Mouse (Mus musculus) cerebellum, postnatal 14 days (tissue): ENCODE data around the gene Nipal4.
"Not testable (repeated sequence)": the region's sequence is repeated elsewhere in the genome, so short reads cannot be mapped to it uniquely, and the experiment has no call there.

Experiments
- DNase-seq, 2 experiments: peaks; one replicate each; pipeline ENCODE4 v3.0.0; 2021; ENCODE audit warnings: mixed read lengths in 2 of 2

Gene Nipal4

DNA sequence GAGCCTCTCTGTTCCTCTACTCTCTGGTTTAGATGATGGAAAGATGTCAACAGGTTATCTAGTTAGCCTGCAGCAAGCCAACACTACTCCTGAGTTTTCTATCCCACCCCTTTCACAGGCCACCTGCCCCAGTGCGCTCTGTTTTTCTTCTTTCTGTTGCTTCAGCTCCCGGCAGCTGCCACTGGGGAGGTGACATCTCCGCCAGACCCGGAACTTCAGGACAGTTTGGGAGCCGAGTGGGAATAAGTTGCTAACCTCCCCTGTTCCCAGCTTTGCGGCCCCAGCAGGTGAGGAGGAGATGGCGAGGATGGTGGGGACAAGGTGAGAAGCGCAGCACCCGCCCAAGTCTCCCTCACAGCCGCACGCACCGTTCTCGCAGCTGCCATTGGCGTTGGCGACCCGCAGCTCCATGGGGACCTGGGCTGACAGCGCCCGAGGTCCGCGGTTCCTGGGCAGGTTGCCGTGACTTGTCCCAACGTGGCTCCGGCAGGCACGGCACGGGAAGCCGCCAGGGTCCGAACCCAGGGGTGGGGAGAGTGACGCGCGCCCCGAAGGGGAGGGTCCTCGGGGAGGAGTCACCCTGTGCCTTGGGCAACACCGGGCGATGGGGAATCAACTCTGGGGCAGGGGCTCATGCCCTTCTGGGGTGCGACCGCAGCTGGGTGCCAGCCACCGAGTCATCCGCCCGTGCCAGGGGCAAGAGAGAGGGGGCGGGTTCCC, at the start of gene Nipal4:
TSS of gene Nipal4 (minus strand) at position 643 of the 720 bp plus-strand sequence.
- DNase-seq, result no peak

DNA sequence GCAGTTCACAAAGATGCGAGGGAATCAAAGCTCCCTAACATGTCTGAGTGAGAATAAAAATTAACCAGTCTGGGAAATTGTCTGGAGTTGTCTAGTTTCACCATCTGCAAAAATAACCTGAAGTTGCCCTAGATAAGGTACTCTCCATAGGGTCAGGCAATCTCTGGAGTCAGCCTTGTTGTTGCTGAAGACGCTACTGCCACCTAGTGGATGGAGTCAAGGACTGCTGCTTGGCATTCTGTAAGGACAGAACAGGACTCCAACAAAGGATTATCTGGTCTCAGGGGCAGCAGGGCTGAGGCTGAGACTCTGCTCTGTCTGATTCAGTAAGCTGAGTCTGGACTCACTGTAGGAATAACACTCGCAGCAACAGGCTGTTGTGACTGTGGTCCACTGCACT, 49.0 kb upstream of the Nipal4 start:
- DNase-seq, result peak; percentile 77 to 79

DNA sequence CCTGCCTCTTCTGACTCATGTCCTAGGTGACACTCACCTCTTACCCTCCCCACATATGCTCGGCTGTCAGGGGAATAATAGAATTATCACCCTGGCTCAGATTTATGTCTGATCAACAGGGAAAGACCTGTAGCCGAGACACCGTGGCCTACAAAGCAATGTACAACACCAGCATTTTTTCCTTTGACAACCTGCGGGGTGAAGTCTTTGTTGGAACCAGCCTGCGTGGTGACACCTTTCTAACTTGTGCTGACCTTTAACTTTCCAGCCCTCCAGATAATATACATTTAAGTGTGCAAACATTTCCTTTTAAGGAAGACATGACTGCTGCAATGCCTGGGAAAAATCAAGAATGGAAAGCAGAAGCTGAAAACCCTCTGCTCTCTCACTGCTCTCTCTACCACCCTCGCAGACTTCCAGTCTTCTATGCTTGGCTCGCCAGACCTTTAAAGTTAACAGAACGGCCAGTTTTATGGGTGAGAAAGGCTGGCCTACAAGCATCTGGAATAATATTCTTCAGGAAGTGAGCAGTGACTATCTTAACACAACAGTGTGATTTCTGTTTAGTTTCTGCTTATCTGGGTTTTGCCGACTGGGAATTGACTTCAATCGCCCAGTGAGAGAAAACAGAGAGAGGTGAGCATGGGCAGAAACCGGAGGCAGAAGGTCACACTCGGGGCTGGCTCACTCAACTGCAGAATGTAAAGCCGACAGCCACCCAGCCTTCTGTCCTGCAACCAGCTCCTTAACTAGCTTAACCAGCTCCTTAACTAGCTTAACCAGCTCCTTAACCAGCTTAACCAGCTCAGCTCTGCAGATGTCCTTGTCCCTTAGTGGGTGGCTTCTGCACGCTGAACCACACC, 48.3 kb upstream of the Nipal4 start:
- DNase-seq, result no peak

DNA sequence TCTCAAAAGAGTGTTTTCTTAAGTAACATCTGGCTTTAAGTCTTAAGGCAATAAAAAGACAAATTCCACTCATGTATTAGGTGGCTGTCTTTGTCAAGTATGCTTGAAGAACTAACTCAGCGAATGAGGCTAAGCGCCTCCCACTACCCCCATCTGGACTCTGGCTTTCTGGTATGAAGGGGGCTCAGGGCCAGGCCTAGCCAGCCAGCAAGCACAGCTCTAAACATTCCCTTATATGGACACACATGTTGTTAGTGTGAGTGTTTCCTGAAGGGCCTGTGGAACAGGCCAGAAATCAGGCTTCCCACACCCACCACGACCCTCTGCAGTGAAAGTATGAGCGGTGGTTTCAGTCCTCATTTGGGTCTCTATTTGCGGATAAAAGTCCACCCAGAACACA, 47.5 kb upstream of the Nipal4 start:
- no peak for DNase-seq

DNA sequence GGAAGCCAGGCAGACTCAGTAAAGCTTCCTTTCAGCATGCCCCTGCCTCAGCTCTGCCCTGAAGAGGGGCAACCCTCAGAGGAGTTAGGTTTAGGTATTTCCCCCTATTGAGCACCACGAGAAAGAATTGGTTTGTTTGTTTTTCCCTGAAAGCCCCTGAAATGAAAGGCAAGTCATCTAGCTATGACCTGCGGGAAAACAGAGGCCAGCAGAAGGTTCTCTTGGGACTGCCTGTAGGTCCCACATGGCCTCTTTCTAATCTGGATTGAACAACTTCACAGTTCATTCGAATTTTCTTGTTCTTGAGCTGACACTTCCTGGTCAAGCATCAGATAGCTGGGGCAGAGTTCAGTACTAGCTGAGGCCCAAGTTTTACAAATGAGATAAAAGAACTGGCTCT, 45.5 kb upstream of the Nipal4 start:
- no peak for DNase-seq

DNA sequence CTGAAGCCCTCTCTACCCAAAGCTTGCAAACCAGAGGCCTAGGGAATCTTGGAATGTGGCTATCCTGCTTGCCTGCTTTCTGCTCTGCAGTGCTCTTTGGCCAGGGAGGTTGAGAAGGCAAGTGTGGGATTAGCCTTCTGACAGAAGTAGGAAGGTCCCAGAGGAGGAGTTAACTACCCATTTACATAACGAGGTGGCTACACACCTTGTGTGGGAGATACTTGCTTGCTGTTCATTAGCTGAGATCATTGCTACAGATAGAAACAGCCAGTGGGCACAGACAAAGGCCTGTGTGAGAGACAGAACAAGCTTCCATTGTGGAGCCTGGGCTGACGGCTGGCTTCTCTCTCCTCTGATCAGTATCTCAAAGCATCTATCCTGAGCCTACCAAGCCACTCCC, 43.6 kb upstream of the Nipal4 start:
- no peak for DNase-seq

DNA sequence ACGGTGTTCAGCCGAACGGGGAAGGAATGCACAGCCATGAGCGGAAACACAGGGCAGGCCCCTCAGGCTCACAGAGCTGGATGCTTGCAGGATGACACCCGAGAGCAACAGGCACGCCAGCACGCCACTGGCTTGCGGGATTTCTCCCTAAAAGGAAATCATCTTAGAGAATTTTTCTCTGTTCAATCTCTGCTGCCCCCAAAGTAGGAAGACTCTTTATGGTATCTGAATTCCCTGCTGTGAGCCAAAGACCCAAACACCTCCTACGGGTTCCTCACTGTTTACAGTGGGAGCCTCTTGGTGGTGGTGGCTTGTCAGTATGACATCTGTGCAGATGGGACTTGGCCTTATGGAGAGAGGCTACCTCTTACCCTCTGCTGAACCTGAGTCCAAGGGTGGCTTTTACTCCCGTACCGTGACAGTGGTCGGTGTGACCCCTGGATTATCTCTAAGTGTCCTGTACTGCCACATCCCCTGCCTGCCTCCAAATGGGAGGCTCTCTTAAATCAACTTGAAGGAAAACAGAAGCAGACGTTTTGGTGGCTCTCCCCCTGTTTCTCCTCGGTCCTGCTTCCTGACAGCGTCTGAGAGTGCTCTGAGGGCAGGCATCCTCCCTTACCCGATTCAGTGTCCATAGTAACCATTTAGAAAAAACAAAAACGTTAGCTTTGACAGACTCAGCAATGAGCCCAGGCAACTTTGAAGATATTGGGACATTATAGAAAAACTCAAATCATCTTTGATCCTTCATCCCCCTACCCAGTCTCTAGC, 39.5 kb upstream of the Nipal4 start:
- DNase-seq, result no peak

DNA sequence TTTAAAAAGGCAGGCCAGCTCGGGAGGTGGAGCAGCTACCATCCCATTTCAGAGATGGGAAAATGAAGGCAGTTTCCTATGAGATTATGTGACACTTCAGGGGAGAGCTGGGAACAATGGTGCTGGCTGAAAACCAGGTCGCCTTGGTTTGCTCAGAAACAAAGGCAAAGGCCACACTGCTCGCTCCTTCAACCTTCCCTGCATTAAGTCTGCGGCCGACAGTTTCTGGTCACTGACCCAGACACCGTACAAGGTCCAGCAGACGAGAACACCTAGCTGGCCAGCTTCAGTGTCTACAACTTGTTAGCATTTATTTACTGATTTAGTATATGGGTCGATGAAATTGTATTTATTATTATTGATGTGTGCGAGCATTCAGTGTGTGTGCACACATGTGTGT, 38.5 kb upstream of the Nipal4 start:
- no peak for DNase-seq

DNA sequence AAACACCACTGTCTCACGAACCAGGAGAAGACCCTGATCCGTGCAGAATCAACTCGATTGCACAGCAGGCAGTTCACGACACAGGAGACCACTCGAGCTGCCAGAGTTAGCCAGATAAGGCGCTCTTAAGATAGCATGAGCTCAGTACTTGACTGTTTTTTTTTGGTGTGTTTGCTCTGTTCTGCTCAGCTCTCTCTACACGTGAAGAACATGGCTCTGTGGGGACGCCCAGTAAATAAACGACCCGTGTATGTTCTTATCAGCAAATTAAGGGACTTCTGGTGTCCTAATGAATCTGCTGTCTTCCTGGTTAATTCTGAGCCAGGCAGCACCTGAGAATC, 36.2 kb upstream of the Nipal4 start:
- no peak for DNase-seq

DNA sequence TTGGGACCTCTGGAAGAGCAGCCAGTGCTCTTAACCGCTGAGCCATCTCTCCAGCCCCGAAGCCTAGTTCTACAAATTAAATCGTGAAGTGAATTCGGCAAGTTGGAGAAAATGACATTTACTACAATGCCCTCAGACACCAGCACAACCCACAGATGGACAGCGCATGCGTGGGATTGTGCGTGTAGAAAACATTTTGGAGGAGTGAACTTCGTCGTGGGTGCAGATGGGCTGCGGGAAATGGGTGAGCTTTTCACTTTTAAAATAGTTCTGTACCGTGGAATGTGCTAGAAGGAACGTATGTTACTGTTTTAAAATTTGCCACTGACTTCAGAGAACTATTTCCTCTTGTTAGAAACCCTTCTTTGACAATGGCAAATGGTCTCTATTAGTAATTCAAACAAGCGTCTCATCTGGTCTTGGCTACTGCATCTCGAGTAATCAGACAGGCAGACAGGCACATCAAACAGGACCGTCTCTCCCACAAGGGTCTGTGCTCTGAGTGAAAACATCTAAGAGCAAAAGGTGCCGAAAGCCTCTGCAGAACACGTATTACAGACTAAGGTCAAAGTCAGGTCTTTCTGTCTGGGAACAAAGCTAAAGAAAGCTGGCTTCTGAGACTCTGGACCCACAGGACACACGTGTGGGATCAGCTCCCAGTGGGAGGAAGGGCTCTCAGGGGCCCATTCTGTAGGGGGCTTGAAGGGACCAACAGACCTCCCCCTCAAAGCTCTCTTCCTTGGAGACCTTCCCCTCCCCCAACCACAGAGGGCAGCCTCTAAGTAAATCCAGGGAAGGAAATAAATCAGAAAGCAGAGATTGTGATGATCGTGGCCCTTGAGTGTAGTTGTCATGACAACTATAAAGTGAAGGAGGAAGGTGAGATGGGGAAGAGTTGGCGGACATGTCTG, 35.6 kb upstream of the Nipal4 start:
- DNase-seq, result no peak

DNA sequence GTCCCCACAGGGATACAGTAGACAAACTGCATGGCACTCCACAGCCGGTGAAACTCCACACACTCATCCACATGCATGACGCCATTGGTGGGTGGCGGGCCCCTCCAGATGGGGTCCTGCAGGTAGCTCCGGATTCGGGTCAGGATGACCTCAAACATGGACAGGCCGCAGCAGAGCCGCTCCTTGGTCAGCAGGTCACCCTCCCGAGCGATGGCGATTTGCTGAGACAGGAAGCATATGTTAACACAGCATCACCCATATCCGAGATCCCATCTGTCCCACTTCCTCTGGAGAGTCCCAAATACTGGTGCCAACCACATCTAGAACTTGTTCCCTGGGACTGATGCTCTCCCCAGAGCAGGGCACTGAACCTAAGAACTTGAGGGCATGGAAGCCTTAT, 34.4 kb upstream of the Nipal4 start:
- peak; percentile 24 to 31 for DNase-seq

DNA sequence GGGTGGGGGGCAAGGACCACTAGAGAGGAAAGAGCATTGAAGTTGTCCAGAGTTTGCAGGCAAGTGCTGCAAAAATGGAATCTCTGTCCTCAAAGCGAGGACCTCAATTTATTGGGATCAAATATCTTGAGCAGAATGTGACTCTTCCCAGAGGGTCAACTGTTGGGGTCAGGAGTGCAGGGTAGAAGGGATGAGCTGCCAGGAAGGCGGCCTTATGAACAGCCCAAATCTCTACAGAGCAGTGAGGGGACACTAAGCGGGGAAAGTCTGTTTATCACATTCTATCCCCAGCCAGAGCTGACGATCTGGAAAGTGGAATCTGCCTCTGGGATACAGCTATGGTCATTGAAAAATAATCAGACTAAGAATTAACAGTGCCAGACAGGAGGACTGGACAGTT, 27.9 kb upstream of the Nipal4 start:
- no peak for DNase-seq

DNA sequence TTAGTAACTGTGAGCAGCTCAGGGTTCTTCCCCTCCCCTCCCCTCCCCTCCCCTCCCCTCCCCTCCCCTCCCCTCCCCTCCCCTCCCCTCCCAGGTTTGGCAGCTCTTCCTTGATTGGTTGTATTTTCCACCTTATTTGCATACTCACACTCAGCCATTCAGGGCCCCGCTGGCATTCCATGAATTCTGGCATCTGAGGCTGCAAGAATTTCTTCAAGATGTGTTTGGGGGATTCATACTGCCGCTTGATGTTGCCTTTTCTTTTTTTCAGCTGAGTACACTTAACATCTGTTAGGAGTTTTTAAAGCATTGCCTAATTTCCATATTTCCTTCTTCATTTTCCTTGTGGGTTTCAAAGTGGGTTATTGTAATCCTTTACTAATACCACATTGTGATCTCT, 22.0 kb upstream of the Nipal4 start:
- DNase-seq, result no peak

DNA sequence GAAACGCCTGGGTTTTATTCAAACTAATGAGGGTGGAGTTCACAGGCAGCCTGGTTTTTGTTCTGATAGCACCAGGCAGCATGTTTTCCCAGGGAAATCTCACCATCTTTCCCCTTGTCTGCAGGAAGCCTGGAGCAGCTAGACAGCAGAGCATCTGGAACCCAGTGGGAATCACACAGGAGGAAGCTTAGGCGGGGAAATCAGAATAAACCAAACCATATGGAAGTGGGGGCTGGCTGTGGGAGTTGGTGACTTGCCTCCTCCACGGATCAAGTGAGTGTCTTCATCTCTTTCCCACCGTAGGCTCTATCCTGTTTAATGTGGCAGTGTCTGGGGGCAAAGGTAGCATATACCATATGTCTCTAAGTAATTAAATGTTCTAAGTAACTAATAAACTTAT, 19.2 kb upstream of the Nipal4 start:
- DNase-seq, result peak in 1 of 2 experiments; percentile 31

DNA sequence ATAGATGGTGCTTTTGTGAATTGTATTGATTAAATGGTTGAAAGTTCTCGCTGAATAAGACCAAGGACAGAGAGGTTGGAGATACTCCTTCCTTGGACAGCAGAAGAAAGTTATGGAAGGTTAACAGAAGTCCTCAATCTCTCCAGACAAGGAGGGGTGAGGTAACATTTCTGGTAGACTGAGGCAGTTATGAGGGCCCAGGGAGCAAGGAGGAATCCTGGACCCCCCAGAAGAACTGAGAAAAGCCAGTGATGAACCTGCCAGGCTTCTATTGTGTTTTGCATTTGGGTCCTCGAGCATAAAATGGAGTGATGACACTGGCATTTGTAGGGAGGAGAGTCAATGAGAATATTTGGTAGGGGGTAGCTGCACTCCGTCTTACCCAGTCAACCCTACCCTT, 18.6 kb upstream of the Nipal4 start:
- no peak for DNase-seq

DNA sequence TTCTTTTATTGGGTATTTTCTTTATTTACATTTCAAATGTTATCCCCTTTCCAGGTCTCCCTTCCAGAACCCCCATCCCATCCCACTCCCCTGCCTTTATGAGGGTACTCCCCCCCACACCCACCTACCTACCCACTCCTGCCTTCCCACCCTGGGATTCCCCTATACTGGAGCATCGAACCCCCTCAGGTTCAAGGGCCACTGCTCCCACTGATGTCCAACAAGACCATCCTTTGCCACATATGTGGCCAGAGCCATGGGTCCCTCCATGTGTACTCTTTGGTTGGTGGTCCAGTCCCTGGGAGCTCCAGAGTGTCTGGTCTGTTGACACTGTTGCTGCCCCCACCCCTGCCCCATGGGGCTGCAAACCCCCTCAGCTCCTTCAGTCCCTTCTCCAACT, 15.7 kb upstream of the Nipal4 start:
- DNase-seq, result not testable (repeated sequence)

DNA sequence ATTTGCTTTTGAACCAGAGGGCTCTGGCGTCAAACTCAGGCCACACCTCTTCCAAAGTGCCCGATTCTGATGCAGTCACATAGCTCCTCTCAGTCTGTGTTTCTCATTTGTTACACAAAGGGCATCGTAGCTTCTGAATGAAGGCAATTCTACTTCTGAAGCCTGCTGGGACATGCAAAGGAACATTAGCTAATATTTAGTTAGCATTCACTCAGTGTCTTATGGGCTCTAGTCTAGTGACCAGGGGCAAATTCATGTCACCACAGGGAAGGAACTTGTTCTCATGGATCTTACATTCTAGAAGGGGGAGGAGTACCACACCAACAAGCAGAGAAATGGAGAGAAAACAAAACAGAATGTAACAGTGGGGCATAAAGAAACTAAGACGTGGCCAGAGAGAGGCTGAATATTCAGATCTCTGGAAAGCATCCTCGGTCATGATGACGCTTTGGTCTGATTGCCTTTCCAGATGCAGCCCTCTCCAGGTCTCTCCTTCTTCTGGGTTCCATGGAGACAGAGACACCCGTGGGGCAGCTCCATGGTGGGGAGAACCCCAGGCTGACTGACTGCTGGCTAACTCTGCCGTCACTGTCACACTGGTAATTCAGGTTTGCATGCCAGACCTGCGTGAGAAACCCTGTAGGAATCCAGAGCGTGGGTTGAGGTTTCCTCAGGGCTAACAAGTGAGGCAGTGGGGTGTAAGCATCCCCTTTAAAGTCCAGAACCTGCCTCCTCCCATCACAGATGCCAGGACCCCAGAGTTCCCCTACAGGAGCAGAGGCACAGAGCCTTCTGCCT, 11.1 kb upstream of the Nipal4 start:
- no peak for DNase-seq

DNA sequence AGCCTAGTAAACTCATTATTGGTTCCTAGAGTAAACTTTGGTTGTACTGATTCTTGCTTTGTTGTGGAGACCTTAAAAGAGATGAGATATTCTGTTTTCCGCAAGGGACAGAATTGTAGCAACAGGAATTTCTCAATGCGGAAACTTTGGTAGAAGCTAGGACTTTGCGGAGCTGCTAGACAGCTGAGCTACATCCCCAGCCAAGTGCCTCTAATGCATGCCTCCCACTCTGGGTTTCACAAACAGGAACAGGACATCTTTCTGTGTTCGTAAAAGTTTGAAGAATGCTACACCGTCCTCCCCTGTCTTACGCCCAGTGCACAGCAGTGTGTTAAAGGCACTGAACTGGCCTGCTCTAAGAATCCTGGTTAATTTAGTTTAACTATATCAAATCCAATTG, 9.8 kb upstream of the Nipal4 start:
- no peak for DNase-seq

DNA sequence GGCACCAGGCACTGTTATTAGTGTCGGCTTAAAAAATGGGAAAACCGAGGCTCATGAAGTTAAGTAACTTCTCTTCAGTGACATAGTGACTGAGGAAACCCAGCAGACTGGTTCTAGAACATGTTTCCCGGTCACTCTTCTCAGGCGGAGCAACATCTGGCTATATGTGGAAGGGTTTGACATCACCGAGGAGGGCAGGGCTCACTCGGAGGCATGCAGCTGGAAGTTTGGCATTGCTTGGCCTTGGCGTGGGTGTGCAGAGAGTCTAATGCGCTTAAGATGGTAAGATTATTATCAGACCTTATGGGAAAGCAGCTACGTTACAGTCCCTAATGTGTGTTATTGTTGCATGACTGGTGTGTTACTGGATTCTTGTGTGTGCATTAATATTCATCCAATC, 5.8 kb upstream of the Nipal4 start:
- DNase-seq, result no peak

DNA sequence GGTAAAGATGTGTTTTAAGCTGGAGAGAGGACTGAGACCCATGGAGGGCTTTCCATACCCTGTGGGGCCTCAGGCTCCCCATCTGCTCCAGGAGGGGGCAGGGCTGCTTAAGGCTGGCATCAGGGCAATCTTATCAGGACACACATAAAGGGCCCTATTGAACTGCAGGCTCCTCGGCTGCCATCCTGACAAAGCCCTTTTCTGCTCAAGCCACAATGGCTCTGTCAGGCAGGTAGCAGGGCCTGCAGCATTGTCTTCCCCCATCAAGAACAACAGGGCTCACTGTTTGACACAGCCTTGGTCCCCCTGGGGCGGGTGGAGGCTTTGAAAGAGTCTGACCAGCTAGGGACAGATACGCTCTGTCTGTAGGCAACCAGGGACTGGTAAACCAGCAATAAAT, 3.6 kb upstream of the Nipal4 start:
- no peak for DNase-seq

DNA sequence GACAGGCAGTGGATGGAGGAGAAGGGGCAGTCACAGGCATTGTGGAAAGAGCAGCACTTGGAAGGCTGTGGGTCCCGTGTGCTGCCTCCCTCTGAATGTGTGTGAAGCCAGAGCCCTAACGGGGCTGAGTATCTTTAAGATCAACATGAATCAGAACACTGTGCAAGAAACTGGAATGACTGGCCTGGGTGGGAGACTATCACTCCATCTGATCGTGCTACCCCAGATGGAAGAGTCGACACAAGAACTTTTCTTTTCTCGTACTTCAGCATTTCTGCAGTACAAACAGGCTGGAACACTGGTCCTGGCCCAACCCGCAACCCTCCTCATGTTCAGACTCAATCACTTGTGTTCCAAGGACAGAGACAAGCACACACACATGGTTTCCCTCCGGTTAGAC, 2.2 kb upstream of the Nipal4 start:
- no peak for DNase-seq

DNA sequence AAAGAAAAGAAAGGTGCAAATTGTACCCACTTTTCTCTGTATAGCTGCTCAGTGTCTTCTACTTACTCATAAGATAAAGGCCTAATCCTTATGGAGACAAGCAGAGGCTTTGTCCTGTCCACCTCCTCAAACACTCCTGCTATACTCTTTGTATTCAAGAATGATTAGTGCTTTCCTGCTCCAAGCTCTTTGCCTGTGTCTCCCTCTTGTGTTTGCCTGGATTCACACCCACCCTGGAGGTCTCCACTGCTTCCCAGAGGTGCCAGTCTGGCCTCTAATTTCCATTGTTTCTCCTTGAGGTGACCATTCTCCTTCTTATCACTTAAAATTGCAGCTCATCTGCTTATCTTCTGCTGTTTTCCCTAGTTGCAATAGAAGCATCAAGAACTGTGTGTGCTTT, 8.8 kb downstream of the Nipal4 start:
- no peak for DNase-seq
